Mouse (Mus musculus): ENCODE measurements at regions not wholly inside any gene's neighbourhood (a gene's known extent, or its start where the extent isn't known, plus 50 kb on each side); places are given as distances from the start of the nearest gene placed in this dataset.

GRCm38 (mm10) chr13:84375941-84376340 is 153.8 kb downstream of the Tmem161b start:
- TF ChIP-seq CTCF (IDR thresholded peaks at IDR 0.05; ENCODE audit: low read depth, low read length): no peak
- no peak for TF ChIP-seq POLR2A (IDR thresholded peaks at IDR 0.05; ENCODE audit: borderline replicate concordance, low read depth, low read length)
